Mouse (Mus musculus): ENCODE data around the gene Cd300a.

Cd300a gene

GRCm38 (mm10) chr11:114876176-114876575 lies 13.7 kb upstream of the Cd300a start:
- TF ChIP-seq GATA4 (IDR thresholded peaks at IDR 0.05; ENCODE audit: insufficient replicate concordance, low read length): no peak

- TF ChIP-seq GATA4 (IDR thresholded peaks at IDR 0.05; ENCODE audit: insufficient replicate concordance, low read length): no peak
These were observed 13.2 kb upstream of the Cd300a start for GRCm38 (mm10) chr11:114876621-114877020.

GRCm38 (mm10) chr11:114877145-114877544 lies 12.7 kb upstream of the Cd300a start:
- no peak for TF ChIP-seq GATA4 (IDR thresholded peaks at IDR 0.05; ENCODE audit: insufficient replicate concordance, low read length)

DNA sequence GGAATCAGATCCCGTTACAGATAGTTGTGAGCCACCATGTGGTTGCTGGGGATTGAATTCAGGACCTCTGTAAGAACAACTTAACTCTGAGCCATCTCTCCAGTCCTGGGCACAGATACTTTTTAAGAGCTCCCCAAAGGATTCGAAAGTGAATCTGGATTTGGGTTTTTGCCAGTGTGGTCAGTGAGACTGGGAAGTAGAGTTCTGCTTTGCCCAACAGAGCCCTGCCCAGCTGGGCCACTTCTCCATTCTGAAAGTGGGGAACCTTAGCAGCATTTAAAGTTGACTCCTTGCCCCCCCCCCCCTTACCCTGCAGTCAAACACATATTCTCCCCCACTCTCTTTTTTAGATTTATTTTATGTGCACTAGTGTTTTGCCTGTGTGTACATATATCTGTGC lies 10.2 kb upstream of the Cd300a start:
- no peak for TF ChIP-seq GATA4 (IDR thresholded peaks at IDR 0.05; ENCODE audit: insufficient replicate concordance, low read length)

DNA sequence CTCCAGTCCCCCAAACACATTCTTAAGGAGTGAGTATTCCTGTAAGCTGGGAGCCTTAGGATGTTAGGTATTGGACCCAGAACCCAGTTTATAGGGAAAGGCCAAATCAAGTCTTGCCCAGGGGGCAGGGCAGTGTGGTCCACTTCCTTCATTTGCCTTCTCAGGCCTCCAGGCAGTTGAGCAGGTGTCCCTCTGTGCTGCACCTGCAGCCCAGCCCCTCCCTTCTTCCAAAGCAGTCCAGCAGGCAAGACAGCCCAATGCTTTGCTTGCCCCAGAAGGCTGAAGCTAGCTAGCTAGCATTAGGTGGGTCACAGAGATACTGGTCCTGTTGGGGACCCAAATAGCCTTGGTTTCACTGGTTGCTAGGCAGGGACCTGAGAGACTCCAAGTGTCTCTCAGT lies 9.7 kb upstream of the Cd300a start:
- TF ChIP-seq GATA4 (IDR thresholded peaks at IDR 0.05; ENCODE audit: insufficient replicate concordance, low read length): no peak

- no peak for TF ChIP-seq GATA4 (IDR thresholded peaks at IDR 0.05; ENCODE audit: insufficient replicate concordance, low read length)
These were observed 9.3 kb upstream of the Cd300a start for GRCm38 (mm10) chr11:114880589-114880988.

DNA sequence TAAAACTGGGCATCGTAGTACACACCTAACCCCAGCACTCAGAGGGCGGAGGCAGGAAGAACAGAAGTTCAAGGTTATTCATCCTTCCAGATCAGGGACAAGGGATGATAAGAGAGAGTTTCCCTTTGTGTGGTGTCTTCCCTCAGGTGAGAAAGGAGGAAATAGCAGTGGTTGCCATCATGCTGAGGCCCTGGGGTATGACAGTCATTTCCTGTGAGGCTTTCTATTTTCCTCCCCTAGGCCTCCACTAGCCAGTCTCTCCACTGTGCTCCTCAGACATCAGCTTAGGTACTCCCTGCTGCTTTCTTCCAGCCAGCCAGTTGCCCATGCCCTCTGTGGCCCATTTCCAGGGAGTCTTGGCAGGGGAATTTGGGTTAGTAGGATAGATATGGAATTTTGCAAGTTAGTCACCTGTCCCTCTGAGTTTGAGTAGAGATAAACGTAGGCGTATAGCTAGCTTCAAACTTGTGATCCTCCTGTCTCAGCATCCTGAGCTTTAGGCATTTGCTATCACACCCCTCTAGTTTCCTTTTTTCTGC lies 6.5 kb upstream of the Cd300a start:
- no peak for TF ChIP-seq GATA4 (IDR thresholded peaks at IDR 0.05; ENCODE audit: insufficient replicate concordance, low read length)

GRCm38 (mm10) chr11:114884380-114885100 lies 5.3 kb upstream of the Cd300a start:
- no peak for TF ChIP-seq GATA4 (IDR thresholded peaks at IDR 0.05; ENCODE audit: insufficient replicate concordance, low read length)

DNA sequence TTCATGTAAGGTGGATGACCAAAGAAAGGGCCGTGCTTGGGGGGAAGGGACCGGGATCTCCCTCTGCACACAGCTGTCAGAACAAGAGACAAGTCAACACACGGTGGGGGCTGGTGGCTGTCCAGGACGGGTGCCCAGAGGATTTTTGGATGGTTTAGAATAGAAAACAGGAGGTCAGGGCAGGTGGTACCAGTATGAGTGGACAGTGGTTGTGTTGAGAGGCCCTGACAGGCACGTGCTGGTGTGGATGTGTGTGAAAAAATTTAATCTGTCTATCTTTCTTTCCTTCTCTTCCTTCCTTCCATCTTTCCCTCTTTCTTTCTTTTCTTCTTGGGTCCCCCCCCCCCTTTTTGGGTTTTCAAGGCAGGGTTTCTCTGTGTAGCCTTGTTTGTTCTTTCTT lies 701 bp downstream of the Cd300a start:
- no peak for TF ChIP-seq GATA4 (IDR thresholded peaks at IDR 0.05; ENCODE audit: insufficient replicate concordance, low read length)

DNA sequence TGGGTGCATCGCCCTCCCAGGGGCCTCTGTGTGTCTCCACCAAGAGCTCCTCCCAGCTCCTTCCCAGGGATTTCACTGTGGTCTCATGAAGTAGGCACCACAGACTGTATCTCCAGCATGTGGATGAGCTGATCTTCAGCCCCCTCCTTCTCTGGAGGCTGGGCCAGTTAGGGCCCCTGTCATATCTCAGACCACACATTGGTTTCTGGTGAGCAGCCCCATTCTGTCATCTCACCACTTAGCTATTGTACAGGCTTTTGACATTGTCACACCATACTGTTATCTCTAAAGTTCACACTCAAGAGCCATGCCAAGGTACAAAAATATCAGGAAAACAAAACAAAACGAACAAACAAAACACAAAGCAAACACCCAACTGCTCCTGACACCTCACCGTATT lies 6.2 kb downstream of the Cd300a start:
- no peak for TF ChIP-seq GATA4 (IDR thresholded peaks at IDR 0.05; ENCODE audit: insufficient replicate concordance, low read length)

DNA sequence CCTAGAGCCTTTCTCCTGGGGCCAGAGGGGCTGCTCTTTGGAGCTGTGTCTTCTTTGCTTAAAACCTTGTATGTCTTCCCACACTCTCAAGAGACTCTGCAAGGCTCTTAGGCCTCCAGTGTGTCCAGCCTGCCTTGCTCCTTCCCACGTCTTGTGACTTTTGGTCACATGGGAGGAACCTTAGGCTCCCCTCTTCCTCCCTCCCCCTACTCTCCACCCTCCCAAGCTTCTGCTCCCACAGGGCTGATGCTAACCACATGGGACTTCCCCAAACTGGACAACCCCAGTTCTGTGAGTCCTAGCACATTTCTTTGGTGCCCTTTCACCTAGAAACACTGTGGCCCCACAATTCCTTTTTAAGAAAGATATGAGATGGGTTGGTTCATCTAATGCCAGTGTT lies 8.2 kb downstream of the Cd300a start:
- no peak for TF ChIP-seq GATA4 (IDR thresholded peaks at IDR 0.05; ENCODE audit: insufficient replicate concordance, low read length)

GRCm38 (mm10) chr11:114903224-114903623 lies 13.4 kb downstream of the Cd300a start:
- TF ChIP-seq GATA4 (IDR thresholded peaks at IDR 0.05; ENCODE audit: insufficient replicate concordance, low read length): no peak

GRCm38 (mm10) chr11:114907567-114907966 lies 17.7 kb downstream of the Cd300a start:
- TF ChIP-seq GATA4 (IDR thresholded peaks at IDR 0.05; ENCODE audit: insufficient replicate concordance, low read length): no peak

DNA sequence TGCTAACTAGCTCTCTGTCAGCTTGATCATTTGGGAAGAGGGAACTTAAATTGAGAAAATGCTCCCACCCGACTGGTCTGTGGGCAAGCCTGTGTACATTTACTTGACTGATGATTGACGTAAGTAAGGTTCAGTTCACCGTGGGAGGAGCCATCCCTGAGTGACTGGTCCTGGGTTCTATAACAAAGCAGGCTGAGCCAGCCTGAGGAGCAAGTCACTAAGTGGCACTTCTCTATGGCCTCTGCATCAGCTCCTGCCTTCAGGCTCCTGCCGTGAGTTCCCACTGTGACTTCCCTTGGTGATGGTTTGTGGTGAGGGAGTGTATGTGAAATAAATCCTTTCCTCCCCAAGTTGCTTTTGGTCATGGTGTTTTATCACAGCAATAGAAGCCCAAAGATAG lies 18.2 kb downstream of the Cd300a start:
- TF ChIP-seq GATA4 (IDR thresholded peaks at IDR 0.05; ENCODE audit: insufficient replicate concordance, low read length): no peak

- TF ChIP-seq GATA4 (IDR thresholded peaks at IDR 0.05; ENCODE audit: insufficient replicate concordance, low read length): no peak
These were observed 23.0 kb downstream of the Cd300a start for GRCm38 (mm10) chr11:114912847-114913246.

- no peak for TF ChIP-seq GATA4 (IDR thresholded peaks at IDR 0.05; ENCODE audit: insufficient replicate concordance, low read length)
These were observed 25.1 kb downstream of the Cd300a start for GRCm38 (mm10) chr11:114914978-114915377.

DNA sequence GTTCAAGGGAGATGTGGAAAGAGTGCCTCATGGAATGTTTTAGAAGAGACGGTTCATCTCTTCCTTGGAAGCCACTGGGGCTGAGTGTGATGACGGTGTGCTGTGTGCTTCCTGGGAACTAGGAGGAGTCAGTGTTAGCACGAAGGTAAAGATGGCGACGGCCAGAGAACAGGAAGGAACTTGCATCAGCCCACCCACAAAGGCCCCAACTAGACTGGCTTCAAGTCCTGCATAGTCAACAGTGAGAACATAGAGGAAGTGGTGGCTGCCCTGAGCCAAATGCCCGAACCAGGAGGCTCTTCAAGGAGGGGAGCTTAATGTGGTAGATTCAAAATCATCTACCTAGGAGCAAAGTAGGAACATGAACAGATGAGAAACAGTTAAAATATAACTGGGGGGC lies 27.3 kb downstream of the Cd300a start:
- no peak for TF ChIP-seq GATA4 (IDR thresholded peaks at IDR 0.05; ENCODE audit: insufficient replicate concordance, low read length)

Data from liver, adult (tissue).